Mouse (Mus musculus) stomach, postnatal 0 days (tissue): Measurements from ENCODE around the gene Fli1. TPM values are rescaled to one million over a fixed set of nuclear protein-coding genes. Genes with fewer than 3 reads are reported as not detected.

Experiments
- ATAC-seq: fragments of 200-750 bp; cut with Nextera tagmentation; 2 replicates; pipeline ENCODE4 v1.8.0; 2017; ENCODE audit not compliant: low FRiP score, low TSS enrichment
- DNase-seq: peaks from one replicate; pipeline ENCODE4 v3.0.0-alpha.2; 2016; ENCODE audit warnings: low spot score
- H3K27ac ChIP-seq: fragments of 300-500 bp; sonication (generic); replicated peaks from 2 replicates; pipeline ENCODE4 v1.5.1; 2014; ENCODE audit warnings: mild to moderate bottlenecking, control low read depth
- H3K27me3 ChIP-seq: fragments of 300-500 bp; sonication (generic); 2 replicates; pipeline ENCODE4 v1.6.1; 2014; ENCODE audit warnings: low read length; ENCODE audit not compliant: control insufficient read depth, insufficient read depth
- H3K36me3 ChIP-seq: fragments of 300-500 bp; sonication (generic); 2 replicates; pipeline ENCODE4 v1.6.1; 2014; ENCODE audit warnings: low read length, mixed read lengths; ENCODE audit not compliant: control insufficient read depth, insufficient read depth
- H3K4me1 ChIP-seq: fragments of 300-500 bp; sonication (generic); replicated peaks from 2 replicates; pipeline ENCODE4 v1.6.1; 2014; ENCODE audit warnings: antibody characterized with exemption; ENCODE audit not compliant: control insufficient read depth, insufficient read depth
- H3K4me2 ChIP-seq: fragments of 300-500 bp; sonication (generic); replicated peaks from 2 replicates; pipeline ENCODE4 v1.6.1; 2014; ENCODE audit warnings: low read depth, mild to moderate bottlenecking, control low read depth, moderate library complexity
- H3K4me3 ChIP-seq: fragments of 300-500 bp; sonication (generic); 2 replicates; pipeline ENCODE4 v1.5.1; 2014; ENCODE audit warnings: low read depth, low read length, control low read depth
- H3K9ac ChIP-seq: fragments of 300-500 bp; sonication (generic); 2 replicates; pipeline ENCODE4 v1.6.1; 2014; ENCODE audit warnings: mild to moderate bottlenecking, low read length, control low read depth, mixed read lengths
- H3K9me3 ChIP-seq: fragments of 300-500 bp; sonication (generic); 2 replicates; pipeline ENCODE4 v1.6.1; 2016; ENCODE audit warnings: low read length; ENCODE audit not compliant: control insufficient read depth
- CTCF ChIP-seq: IDR thresholded peaks from 2 replicates; pipeline ENCODE4 v1.5.1; 2016; ENCODE audit warnings: antibody characterized with exemption, low read depth, mild to moderate bottlenecking, moderate library complexity
- EP300 ChIP-seq: optimal IDR thresholded peaks from 2 replicates; pipeline ENCODE3; 2016; ENCODE audit warnings: antibody characterized with exemption
- WGBS: fragments of 180-500 bp; shearing (Covaris S2); extraction: QIAGEN DNeasy Blood & Tissue Kit; methylation state at CpG from one replicate; pipeline ENCODE4 v1.1.7; 2014; 5-methylcytosine and 5-hydroxymethylcytosine counted together
- polyA plus RNA-seq: library from polyadenylated mRNA; unstranded; fragments of >200 nt; fragmentation: Nextera tagmentation; extraction: Ambion mirVana; gene quantifications from 2 replicates; pipeline ENCODE4 v1.2.1, GENCODE M21; 2015

Gene Fli1
- polyA plus RNA-seq, 1 experiment from 2014 or later, result 4.9 TPM

GRCm38 (mm10) chr9:32474621-32475390 lies 67.9 kb downstream of the Fli1 start:
- Histone ChIP-seq H3K4me1 (no peaks in the 10 kb centered on the region), H3K4me3 (no peak overlapping the region), H3K36me3 (no peaks in the 10 kb centered on the region), H3K9me3 (no peaks in the 10 kb centered on the region), H3K27me3 (no peaks in the 10 kb centered on the region), H3K9ac (no peak overlapping the region), H3K27ac (no peak overlapping the region), H3K4me2 (no peak overlapping the region)
- TF ChIP-seq EP300 (no peak), CTCF (no peak)
- ATAC-seq (no peak), DNase-seq (no peak)
- 70% methylated on average over 10 of the region's 10 CpGs for WGBS

DNA sequence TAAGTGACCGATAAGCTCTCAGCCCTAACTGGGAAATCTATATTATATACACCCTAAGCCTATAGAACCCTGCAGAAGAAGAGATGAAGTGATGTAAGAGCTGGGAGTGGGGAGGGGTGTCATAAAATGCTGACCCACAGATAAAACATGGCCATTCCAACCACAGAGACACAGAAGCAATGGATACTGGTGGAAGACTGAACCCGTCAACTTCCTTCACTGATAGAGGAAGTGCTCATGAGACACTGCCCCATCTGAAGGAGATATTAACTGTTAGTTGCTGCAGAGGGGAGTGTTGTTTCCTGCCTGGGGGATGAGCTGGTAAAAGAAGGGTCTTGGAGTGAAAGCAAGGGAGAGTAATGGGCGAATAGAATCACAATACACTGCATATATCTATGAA lies 70.3 kb downstream of the Fli1 start:
- WGBS, result 83% methylated on average over 3 of the region's 3 CpGs
- H3K9me3 ChIP-seq, result no peaks in the 10 kb centered on the region
- no peaks in the 10 kb centered on the region for H3K36me3 ChIP-seq
- TF ChIP-seq CTCF, result no peak
- TF ChIP-seq EP300, result no peak
- H3K4me2 ChIP-seq, result no peak overlapping the region
- no peak overlapping the region for H3K4me3 ChIP-seq
- ATAC-seq (no peak), DNase-seq (no peak)
- H3K4me1 ChIP-seq, result no peaks in the 10 kb centered on the region
- H3K27ac ChIP-seq, result no peak overlapping the region
- no peaks in the 10 kb centered on the region for H3K27me3 ChIP-seq
- H3K9ac ChIP-seq, result no peak overlapping the region

- ATAC-seq, result no peak
- no peak for DNase-seq
- Histone ChIP-seq H3K27me3 (no peaks in the 10 kb centered on the region), H3K4me1 (no peaks in the 10 kb centered on the region), H3K36me3 (no peaks in the 10 kb centered on the region), H3K4me3 (no peak overlapping the region), H3K9me3 (no peaks in the 10 kb centered on the region), H3K4me2 (no peak overlapping the region), H3K9ac (no peak overlapping the region), H3K27ac (no peak overlapping the region)
- TF ChIP-seq EP300 (no peak), CTCF (no peak)
- WGBS, result 87% methylated on average over 8 of the region's 8 CpGs
Measured at GRCm38 (mm10) chr9:32469123-32469751, 73.4 kb downstream of the Fli1 start.

- H3K4me2 ChIP-seq, result no peak overlapping the region
- H3K27ac ChIP-seq, result no peak overlapping the region
- ATAC-seq, result no peak
- no peaks in the 10 kb centered on the region for H3K9me3 ChIP-seq
- no peaks in the 10 kb centered on the region for H3K27me3 ChIP-seq
- H3K4me3 ChIP-seq, result no peak overlapping the region
- WGBS, result 55% methylated on average over 1 of the region's 1 CpGs
- H3K36me3 ChIP-seq, result no peaks in the 10 kb centered on the region
- no peaks in the 10 kb centered on the region for H3K4me1 ChIP-seq
- no peak overlapping the region for H3K9ac ChIP-seq
- no peak for DNase-seq
- TF ChIP-seq CTCF, result no peak
- no peak for TF ChIP-seq EP300
Measured at GRCm38 (mm10) chr9:32468313-32468712, 74.3 kb downstream of the Fli1 start.

- Histone ChIP-seq H3K9me3 (no peaks in the 10 kb centered on the region), H3K36me3 (no peaks in the 10 kb centered on the region), H3K27ac (no peak overlapping the region), H3K9ac (no peak overlapping the region), H3K4me2 (no peak overlapping the region), H3K4me1 (no peaks in the 10 kb centered on the region), H3K27me3 (no peaks in the 10 kb centered on the region), H3K4me3 (no peak overlapping the region)
- ATAC-seq (no peak), DNase-seq (no peak)
- TF ChIP-seq CTCF (no peak), EP300 (no peak)
- WGBS, result 68% methylated on average over 8 of the region's 8 CpGs
Measured at GRCm38 (mm10) chr9:32467443-32467842, 75.2 kb downstream of the Fli1 start.

- no peaks in the 10 kb centered on the region for H3K4me1 ChIP-seq
- H3K4me2 ChIP-seq, result no peak overlapping the region
- no peaks in the 10 kb centered on the region for H3K36me3 ChIP-seq
- H3K27ac ChIP-seq, result no peak overlapping the region
- no peak overlapping the region for H3K4me3 ChIP-seq
- TF ChIP-seq EP300 (no peak), CTCF (no peak)
- DNase-seq (no peak), ATAC-seq (no peak)
- WGBS, result 51% methylated on average over 8 of the region's 8 CpGs
- no peak overlapping the region for H3K9ac ChIP-seq
- no peaks in the 10 kb centered on the region for H3K27me3 ChIP-seq
- H3K9me3 ChIP-seq, result no peaks in the 10 kb centered on the region
Measured at GRCm38 (mm10) chr9:32466861-32467260, 75.8 kb downstream of the Fli1 start.
